Mouse (Mus musculus) cerebellum, adult 2 months (tissue): ENCODE data around the gene Ankrd9. TPM values are rescaled to one million over a fixed set of nuclear protein-coding genes. Genes with fewer than 3 reads are reported as not detected.

ENCODE experiments used
- DNase-seq, 2 experiments: peaks; one replicate each; pipeline ENCODE4 v3.0.0; 2021
- H3K27ac ChIP-seq: fragments of 200-500 bp; 2 replicates; pipeline ENCODE4 v1.5.1; 2012; ENCODE audit warnings: low read length, control low read depth, inconsistent platforms; ENCODE audit not compliant: insufficient read depth
- H3K27me3 ChIP-seq: fragments of 200-500 bp; 2 replicates; pipeline ENCODE4 v1.6.1; 2012; ENCODE audit warnings: inconsistent platforms, mild to moderate bottlenecking, low read length, moderate library complexity; ENCODE audit not compliant: control insufficient read depth, insufficient read depth
- H3K4me1 ChIP-seq: fragments of 200-500 bp; 2 replicates; pipeline ENCODE4 v1.6.1; 2011; ENCODE audit warnings: low read length; ENCODE audit not compliant: control insufficient read depth, insufficient read depth
- H3K4me3 ChIP-seq: fragments of 200-500 bp; replicated peaks from 2 replicates; pipeline ENCODE3; 2011; ENCODE audit warnings: mild to moderate bottlenecking, low read depth, low read length, control low read depth; ENCODE audit not compliant: insufficient read depth
- CTCF ChIP-seq: fragments of 200-500 bp; IDR thresholded peaks from 2 replicates; pipeline ENCODE4 v1.5.1; 2011; ENCODE audit warnings: low read depth, mild to moderate bottlenecking, control low read depth, low read length, moderate library complexity, borderline replicate concordance; ENCODE audit not compliant: insufficient read depth
- POLR2A ChIP-seq: fragments of 200-500 bp; IDR thresholded peaks from 2 replicates; pipeline ENCODE4 v1.6.1; 2011; ENCODE audit warnings: low read length, control low read depth, borderline replicate concordance; ENCODE audit not compliant: insufficient read depth
- WGBS: fragments of 180-500 bp; shearing (Covaris S2); methylation state at CpG from one replicate; pipeline ENCODE4 v1.1.7; 2018; 5-methylcytosine and 5-hydroxymethylcytosine counted together
- polyA plus RNA-seq: library from polyadenylated mRNA; depleted of rRNA; stranded (reverse); fragments of >200 nt; gene quantifications from 2 replicates; pipeline ENCODE4 v1.2.3, GENCODE M21; 2012

Gene Ankrd9
- polyA plus RNA-seq, 1 experiment: 53.3 TPM

DNA sequence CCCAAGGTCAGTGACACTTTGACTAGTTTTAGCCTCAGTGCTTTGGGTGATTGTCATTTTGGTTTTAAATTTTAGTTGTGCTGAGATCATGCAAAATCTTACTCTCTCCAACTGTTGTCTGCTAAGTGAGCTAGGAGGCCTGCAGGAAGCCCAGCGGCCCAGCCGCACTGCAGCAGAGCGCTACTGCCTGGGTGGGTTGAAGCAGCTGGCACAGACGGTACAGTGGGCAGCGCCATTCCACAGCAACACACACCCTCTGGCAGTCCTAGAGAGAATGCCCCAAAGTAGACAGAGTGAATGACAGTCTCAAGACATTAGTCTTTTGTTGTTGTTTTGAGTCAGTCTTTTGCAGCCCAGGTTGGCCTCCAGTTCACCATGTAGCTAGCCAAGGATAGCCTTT is 8.4 kb downstream of the Ankrd9 start:
- WGBS: 88% methylated on average over 5 of the region's 5 CpGs
- peaks cover 26% of the 10 kb centered on the region for H3K4me1 ChIP-seq
- no peak for TF ChIP-seq POLR2A
- TF ChIP-seq CTCF: no peak
- DNase-seq: no peak
- no peak overlapping the region for H3K27ac ChIP-seq
- no peaks in the 10 kb centered on the region for H3K27me3 ChIP-seq
- H3K4me3 ChIP-seq: no peak overlapping the region

DNA sequence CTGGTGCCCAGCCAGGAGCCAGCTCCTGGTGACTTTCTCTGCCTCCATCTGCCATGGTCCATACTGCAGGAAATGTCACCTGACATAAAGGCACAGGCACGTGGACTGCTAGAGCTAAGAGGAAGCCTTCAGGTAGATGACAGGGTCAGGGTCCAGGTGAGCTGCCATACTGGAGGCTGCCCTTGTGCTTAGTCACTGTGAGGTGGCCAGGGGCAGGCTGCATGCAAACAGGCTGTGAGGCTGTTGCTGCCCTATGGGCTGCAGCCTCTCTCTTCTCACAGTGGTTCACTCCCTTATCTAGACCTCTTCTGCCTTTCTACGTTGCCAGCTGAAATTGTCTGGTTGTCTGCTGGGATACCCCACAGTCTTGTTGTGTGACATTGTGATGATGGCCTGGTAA is 11.7 kb downstream of the Ankrd9 start:
- Histone ChIP-seq H3K4me1 (peaks cover 8% of the 10 kb centered on the region), H3K27ac (no peak overlapping the region), H3K4me3 (no peak overlapping the region), H3K27me3 (no peaks in the 10 kb centered on the region)
- no peak for TF ChIP-seq CTCF
- TF ChIP-seq POLR2A: no peak
- no peak for DNase-seq
- 81% methylated on average over 2 of the region's 2 CpGs for WGBS

DNA sequence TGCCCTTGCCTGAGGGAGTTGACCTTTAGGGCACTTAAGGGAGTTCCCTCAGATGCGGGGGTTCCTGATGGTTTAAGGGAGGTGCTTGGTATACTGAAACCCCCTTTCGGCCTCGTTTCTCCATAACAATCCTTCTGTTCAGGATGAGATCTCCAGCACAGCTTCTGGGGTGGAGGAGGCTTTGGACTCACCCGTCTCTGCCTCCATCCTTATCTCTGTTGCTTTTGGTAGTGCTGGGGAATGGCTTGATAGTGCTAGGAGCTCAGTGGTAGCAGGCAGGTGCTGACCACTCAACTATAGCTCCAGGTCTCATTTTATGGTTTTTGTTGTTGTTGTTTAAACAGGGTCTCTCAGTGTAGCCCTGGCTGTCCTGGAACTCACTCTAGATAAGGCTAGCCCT is 12.8 kb downstream of the Ankrd9 start:
- no peak overlapping the region for H3K4me3 ChIP-seq
- no peaks in the 10 kb centered on the region for H3K27me3 ChIP-seq
- H3K27ac ChIP-seq: no peak overlapping the region
- peaks cover 8% of the 10 kb centered on the region for H3K4me1 ChIP-seq
- WGBS: 95% methylated on average over 4 of the region's 4 CpGs
- no peak for TF ChIP-seq CTCF
- no peak for TF ChIP-seq POLR2A
- DNase-seq: no peak

DNA sequence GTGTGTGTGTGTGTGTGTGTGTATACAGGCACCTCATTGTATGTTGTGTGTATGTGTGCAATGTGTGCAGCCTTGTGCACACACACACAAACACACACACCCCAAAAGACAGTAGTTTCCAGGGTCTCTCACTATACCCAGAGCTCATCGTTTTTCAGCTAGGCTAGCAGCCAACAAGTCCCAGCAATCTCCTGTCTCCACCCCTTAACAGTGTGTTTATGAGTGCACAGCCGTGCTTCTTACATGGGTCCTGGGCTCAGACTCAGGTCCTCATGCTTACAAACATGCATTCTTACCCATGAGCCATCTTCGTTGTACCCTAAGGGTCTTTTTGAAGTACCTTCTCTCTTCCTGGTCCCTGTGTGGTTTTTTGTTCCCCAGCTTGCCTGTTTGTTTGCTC is 13.3 kb downstream of the Ankrd9 start:
- no peak for DNase-seq
- Histone ChIP-seq H3K27ac (no peak overlapping the region), H3K27me3 (no peaks in the 10 kb centered on the region), H3K4me1 (peaks cover 8% of the 10 kb centered on the region), H3K4me3 (no peak overlapping the region)
- WGBS: 54% methylated on average over 3 of the region's 3 CpGs
- no peak for TF ChIP-seq POLR2A
- TF ChIP-seq CTCF: no peak

DNA sequence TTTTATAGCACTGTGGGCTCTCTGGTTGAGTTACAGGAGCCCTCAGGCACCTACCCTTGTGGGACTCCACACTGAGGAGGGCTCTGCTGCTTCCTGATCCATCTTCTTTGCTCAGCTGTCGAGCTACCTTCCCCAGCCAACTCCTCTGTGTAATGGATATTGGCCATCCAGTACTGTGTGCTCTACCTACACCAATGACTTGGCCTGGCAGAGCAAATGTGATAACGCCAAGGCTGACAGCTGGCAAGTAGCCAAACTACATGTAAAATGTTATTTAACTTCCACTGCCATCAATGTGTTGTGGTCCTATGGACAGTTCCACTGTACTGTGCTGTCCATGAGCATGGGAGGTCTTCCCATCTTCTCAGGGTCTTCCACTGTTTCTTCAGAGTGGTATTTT is 16.9 kb downstream of the Ankrd9 start:
- no peak overlapping the region for H3K27ac ChIP-seq
- H3K27me3 ChIP-seq: no peaks in the 10 kb centered on the region
- H3K4me3 ChIP-seq: no peak overlapping the region
- H3K4me1 ChIP-seq: no peaks in the 10 kb centered on the region
- TF ChIP-seq CTCF: no peak
- TF ChIP-seq POLR2A: no peak
- WGBS: 21% methylated on average over 2 of the region's 2 CpGs
- no peak for DNase-seq

DNA sequence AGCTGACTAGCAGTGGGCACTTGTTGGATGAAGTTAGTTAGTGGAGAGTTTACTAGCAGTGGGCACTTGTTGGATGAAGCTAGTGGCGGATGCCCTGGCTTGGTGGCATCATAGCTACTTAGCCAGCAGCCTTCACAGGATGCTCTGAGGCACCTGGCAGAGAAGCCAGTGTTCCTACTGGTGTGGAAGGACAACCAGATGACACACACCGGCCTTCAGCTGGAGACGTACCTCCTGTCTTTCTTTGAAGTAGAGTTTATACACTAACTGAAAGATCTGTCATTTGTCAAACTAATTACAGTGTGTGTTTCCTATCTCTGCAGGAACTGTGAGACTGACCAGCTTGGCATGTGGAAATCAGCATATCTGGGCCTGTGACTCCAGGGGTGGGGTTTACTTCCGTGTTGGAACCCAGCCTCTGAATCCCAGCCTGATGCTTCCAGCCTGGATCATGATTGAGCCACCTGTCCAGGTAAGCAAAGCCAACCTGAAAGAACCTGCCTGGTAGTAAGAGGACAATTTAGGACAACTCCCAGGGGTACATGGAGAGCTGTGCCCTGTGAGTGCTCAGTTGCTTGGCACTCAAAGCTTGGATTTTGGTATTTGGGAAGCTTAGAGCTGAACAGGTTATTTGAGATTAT is 24.4 kb downstream of the Ankrd9 start:
- Histone ChIP-seq H3K27me3 (no peaks in the 10 kb centered on the region), H3K4me3 (no peak overlapping the region), H3K4me1 (peaks cover 18% of the 10 kb centered on the region), H3K27ac (peak overlapping the region; percentile 51)
- 18% methylated on average over 4 of the region's 4 CpGs for WGBS
- TF ChIP-seq CTCF (no peak), POLR2A (no peak)
- DNase-seq: peak; percentile 66 to 82

DNA sequence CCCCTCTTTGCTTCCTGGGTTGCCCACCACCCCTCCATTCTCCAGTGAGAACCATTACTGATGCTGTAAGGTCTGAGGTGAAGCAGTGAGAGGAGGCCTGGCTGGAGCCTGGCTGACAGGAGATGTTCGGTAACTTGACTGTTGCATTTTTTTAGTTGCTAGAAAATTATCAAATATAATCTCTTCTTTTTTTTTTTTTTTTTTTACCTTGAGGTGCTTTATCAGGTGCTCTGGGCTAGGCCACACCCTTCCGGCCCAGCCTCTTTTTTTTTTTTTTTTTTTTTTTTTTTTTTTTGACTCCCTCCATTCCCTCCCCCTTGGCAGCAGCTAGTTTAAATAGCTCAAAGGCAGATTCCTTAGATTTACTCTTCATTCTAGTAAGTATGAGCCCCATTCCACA is 24.9 kb downstream of the Ankrd9 start:
- Histone ChIP-seq H3K27me3 (no peaks in the 10 kb centered on the region), H3K4me3 (no peak overlapping the region), H3K27ac (peak overlapping the region; percentile 93), H3K4me1 (peaks cover 23% of the 10 kb centered on the region)
- WGBS: 63% methylated on average over 2 of the region's 2 CpGs
- no peak for TF ChIP-seq CTCF
- no peak for TF ChIP-seq POLR2A
- no peak for DNase-seq

DNA sequence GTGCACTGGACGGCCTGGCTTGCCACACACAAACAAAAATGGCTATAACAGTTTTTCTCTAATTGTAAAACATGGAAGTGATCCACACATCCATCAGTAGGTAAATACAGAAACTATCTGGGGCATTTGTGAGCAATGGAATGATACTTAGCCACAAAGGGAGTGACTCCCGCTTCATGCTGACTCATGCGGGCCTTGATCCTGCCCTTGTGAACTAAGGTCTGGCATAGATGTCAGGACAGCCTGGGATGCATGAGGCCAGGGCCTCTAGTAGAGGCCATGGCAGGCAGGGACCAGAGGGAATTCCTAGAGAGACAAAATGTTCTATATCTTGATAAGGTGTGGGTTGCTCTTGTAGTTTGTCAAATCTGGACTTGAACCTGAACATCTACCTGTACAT is 25.4 kb downstream of the Ankrd9 start:
- H3K27ac ChIP-seq: peak overlapping the region; percentile 93
- H3K27me3 ChIP-seq: no peaks in the 10 kb centered on the region
- peaks cover 28% of the 10 kb centered on the region for H3K4me1 ChIP-seq
- no peak for TF ChIP-seq POLR2A
- TF ChIP-seq CTCF: no peak
- peak in 1 of 2 experiments; percentile 49 for DNase-seq
- WGBS: 63% methylated on average over 3 of the region's 3 CpGs
- no peak overlapping the region for H3K4me3 ChIP-seq
